Mouse (Mus musculus): ENCODE results near the gene Tbx3. TPM values are rescaled to one million over a fixed set of nuclear protein-coding genes. Genes with fewer than 3 reads are reported as not detected.

Gene Tbx3
- total RNA-seq, 2 experiments from 2014 or later = 2.1 to 3.1 TPM

GRCm38 (mm10) chr5:119662326-119662725 is 8.1 kb upstream of the Tbx3 start:
- DNase-seq = no peak

- DNase-seq = no peak
These were observed 7.7 kb upstream of the Tbx3 start for GRCm38 (mm10) chr5:119662731-119663130.

GRCm38 (mm10) chr5:119663241-119663640 is 7.2 kb upstream of the Tbx3 start:
- no peak for DNase-seq

GRCm38 (mm10) chr5:119663747-119664146 is 6.7 kb upstream of the Tbx3 start:
- DNase-seq = no peak

- no peak for DNase-seq
These were observed 4.7 kb upstream of the Tbx3 start for GRCm38 (mm10) chr5:119665739-119666138.

GRCm38 (mm10) chr5:119667356-119667940 is 3.0 kb upstream of the Tbx3 start:
- DNase-seq = no peak

GRCm38 (mm10) chr5:119668191-119668912 is 2.1 kb upstream of the Tbx3 start:
- no peak for DNase-seq

GRCm38 (mm10) chr5:119668913-119669411 is 1.5 kb upstream of the Tbx3 start:
- DNase-seq = no peak

GRCm38 (mm10) chr5:119669741-119670565 is 516 bp upstream of the Tbx3 start:
- no peak for DNase-seq

- no peak for DNase-seq
These were observed 794 bp downstream of the Tbx3 start for GRCm38 (mm10) chr5:119671124-119671801.

GRCm38 (mm10) chr5:119671965-119672347 is 1.5 kb downstream of the Tbx3 start:
- DNase-seq = no peak

- no peak for DNase-seq
These were observed 2.0 kb downstream of the Tbx3 start for GRCm38 (mm10) chr5:119672348-119672983.

- DNase-seq = no peak
These were observed 2.6 kb downstream of the Tbx3 start for GRCm38 (mm10) chr5:119672984-119673600.

GRCm38 (mm10) chr5:119673716-119674605 is 3.5 kb downstream of the Tbx3 start:
- DNase-seq = no peak

GRCm38 (mm10) chr5:119674606-119675330 is 4.3 kb downstream of the Tbx3 start:
- DNase-seq = no peak

GRCm38 (mm10) chr5:119676245-119676644 is 5.8 kb downstream of the Tbx3 start:
- no peak for DNase-seq

- DNase-seq = no peak
These were observed 8.0 kb downstream of the Tbx3 start for GRCm38 (mm10) chr5:119678516-119678915.

- no peak for DNase-seq
These were observed 8.6 kb downstream of the Tbx3 start for GRCm38 (mm10) chr5:119679084-119679483.

- DNase-seq = no peak
These were observed 9.3 kb downstream of the Tbx3 start for GRCm38 (mm10) chr5:119679614-119680328.

Measured in layer of hippocampus, postnatal 36 days (tissue).